Mouse (Mus musculus): ENCODE data around the gene Celsr3.

Gene Celsr3

GRCm38 (mm10) chr9:108858792-108859527 lies 32.8 kb downstream of the Celsr3 start:
- no peak for DNase-seq

Measured in cerebellum, adult 9-11 months (tissue).